Mouse (Mus musculus): Measurements from ENCODE around the gene Fam118b. TPM values are rescaled to one million over a fixed set of nuclear protein-coding genes. Genes with fewer than 3 reads are reported as not detected.

Gene Fam118b
- polyA plus RNA-seq, 1 experiment from 2014 or later, result 64.9 TPM

DNA sequence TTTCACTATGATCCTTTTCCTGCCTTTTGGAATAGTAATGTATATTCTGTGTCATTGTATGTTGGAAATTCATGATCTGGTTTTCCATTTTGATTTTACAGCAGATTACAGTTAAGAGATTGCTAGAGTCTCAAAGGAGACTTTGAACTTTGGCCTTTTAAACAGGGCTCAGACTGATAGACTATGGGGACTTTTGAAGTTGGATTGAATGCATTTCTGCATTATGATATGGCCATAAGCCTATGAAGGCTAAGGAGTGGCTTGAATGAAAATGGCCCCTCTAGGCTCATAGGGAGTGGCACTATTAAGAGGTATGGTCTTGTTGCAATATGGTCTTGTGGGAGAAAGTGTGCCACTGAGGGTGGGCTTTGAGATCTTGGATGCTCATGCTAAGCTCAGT lies 30.2 kb upstream of the Fam118b start:
- DNase-seq (ENCODE audit: low spot score) (no peak), ATAC-seq (ENCODE audit: insufficient number of reproducible peaks, low FRiP score, low TSS enrichment, low read depth) (no peak)
- Histone ChIP-seq H3K36me3 (ENCODE audit: control insufficient read depth, insufficient read depth, low read length) (no peaks in the 10 kb centered on the region), H3K27me3 (ENCODE audit: control insufficient read depth, insufficient read depth, low read length) (no peaks in the 10 kb centered on the region), H3K9me3 (ENCODE audit: control insufficient read depth, low read length) (no peaks in the 10 kb centered on the region), H3K4me2 (ENCODE audit: low read depth, severe bottlenecking) (no peak overlapping the region), H3K27ac (replicated peaks; ENCODE audit: low read depth, low read length) (no peak overlapping the region), H3K4me1 (ENCODE audit: control insufficient read depth, insufficient read depth, low read length) (no peaks in the 10 kb centered on the region; the same call in 1 of the 2 replicates), H3K9ac (ENCODE audit: low read length) (no peak overlapping the region), H3K4me3 (ENCODE audit: low read depth, low read length) (no peak overlapping the region)

DNA sequence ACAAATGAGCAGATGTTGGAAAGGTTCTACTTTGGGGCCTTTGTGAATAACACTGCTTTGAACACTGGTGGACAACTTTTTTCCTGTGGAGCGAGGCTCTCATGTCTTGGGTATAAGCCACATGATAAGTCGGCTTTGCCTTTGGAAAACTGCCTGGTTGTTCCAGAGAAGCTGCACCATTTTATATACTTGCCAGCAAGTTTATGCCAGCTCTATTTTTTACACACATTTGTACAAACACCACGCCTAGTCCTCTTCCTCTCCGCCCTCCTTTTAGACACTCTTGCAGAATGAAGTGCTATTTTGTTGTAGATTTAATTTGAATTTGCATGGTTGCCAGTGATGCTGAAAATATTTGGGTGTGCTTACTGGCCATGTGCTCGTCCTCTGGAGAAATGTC lies 25.9 kb upstream of the Fam118b start:
- ATAC-seq (ENCODE audit: insufficient number of reproducible peaks, low FRiP score, low TSS enrichment, low read depth) (no peak), DNase-seq (ENCODE audit: low spot score) (no peak)
- Histone ChIP-seq H3K4me2 (ENCODE audit: low read depth, severe bottlenecking) (no peak overlapping the region), H3K4me3 (ENCODE audit: low read depth, low read length) (no peak overlapping the region), H3K36me3 (ENCODE audit: control insufficient read depth, insufficient read depth, low read length) (no peaks in the 10 kb centered on the region), H3K4me1 (ENCODE audit: control insufficient read depth, insufficient read depth, low read length) (peaks cover 5% of the 10 kb centered on the region), H3K27ac (replicated peaks; ENCODE audit: low read depth, low read length) (no peak overlapping the region), H3K9me3 (ENCODE audit: control insufficient read depth, low read length) (no peaks in the 10 kb centered on the region), H3K9ac (ENCODE audit: low read length) (no peak overlapping the region), H3K27me3 (ENCODE audit: control insufficient read depth, insufficient read depth, low read length) (no peaks in the 10 kb centered on the region)
- WGBS, result 93% methylated on average over 5 of the region's 5 CpGs

DNA sequence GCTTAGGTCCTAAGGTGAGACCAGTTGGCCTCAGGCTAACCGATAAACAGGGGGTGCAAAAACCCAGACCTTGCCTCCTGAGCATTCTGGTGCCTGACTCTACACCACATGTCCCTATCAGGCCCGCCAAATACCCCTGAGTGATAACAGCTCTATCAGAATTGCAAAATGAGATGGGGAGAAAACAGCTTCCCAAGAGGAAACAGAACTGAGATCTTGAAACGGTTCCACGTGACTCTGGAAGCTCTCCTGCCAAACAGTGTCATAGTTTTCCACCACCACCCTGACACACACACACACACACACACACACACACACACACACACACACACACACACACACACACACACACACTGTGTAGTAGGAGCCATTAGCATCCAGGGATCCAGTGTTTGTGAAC lies 23.3 kb upstream of the Fam118b start:
- no peaks in the 10 kb centered on the region for H3K27me3 ChIP-seq (ENCODE audit: control insufficient read depth, insufficient read depth, low read length)
- no peak overlapping the region for H3K27ac ChIP-seq (replicated peaks; ENCODE audit: low read depth, low read length)
- WGBS, result 89% methylated on average over 4 of the region's 4 CpGs
- ATAC-seq (ENCODE audit: insufficient number of reproducible peaks, low FRiP score, low TSS enrichment, low read depth), result no peak
- no peak overlapping the region for H3K4me3 ChIP-seq (ENCODE audit: low read depth, low read length)
- H3K4me2 ChIP-seq (ENCODE audit: low read depth, severe bottlenecking), result no peak overlapping the region
- DNase-seq (ENCODE audit: low spot score), result no peak
- H3K36me3 ChIP-seq (ENCODE audit: control insufficient read depth, insufficient read depth, low read length), result no peaks in the 10 kb centered on the region
- no peak overlapping the region for H3K9ac ChIP-seq (ENCODE audit: low read length)
- no peaks in the 10 kb centered on the region for H3K9me3 ChIP-seq (ENCODE audit: control insufficient read depth, low read length)
- H3K4me1 ChIP-seq (ENCODE audit: control insufficient read depth, insufficient read depth, low read length), result peaks cover 5% of the 10 kb centered on the region

DNA sequence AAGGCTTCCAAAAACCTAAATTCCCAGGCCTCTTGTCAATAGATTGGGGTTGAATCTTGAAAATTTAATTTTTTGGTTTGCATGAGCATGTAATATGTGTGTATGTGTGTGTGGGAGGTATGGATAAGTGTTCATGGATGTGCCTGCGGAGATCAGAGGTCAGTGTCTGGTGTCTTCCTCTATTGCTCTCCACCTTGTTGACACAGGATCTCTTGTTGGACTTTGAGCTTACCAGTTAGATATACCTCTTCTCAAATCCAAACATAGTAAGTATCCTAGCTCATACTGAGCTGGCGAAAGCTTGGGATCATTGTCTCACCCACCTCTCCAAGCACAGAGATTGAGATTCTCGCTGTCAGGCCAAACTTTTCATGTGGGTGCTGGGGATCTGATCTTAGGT lies 22.8 kb upstream of the Fam118b start:
- DNase-seq (ENCODE audit: low spot score) (no peak), ATAC-seq (ENCODE audit: insufficient number of reproducible peaks, low FRiP score, low TSS enrichment, low read depth) (no peak)
- H3K27ac ChIP-seq (replicated peaks; ENCODE audit: low read depth, low read length), result no peak overlapping the region
- 91% methylated on average over 3 of the region's 3 CpGs for WGBS
- no peak overlapping the region for H3K9ac ChIP-seq (ENCODE audit: low read length)
- H3K4me2 ChIP-seq (ENCODE audit: low read depth, severe bottlenecking), result no peak overlapping the region
- no peaks in the 10 kb centered on the region for H3K27me3 ChIP-seq (ENCODE audit: control insufficient read depth, insufficient read depth, low read length)
- no peaks in the 10 kb centered on the region for H3K9me3 ChIP-seq (ENCODE audit: control insufficient read depth, low read length)
- H3K36me3 ChIP-seq (ENCODE audit: control insufficient read depth, insufficient read depth, low read length), result no peaks in the 10 kb centered on the region
- peaks cover 5% of the 10 kb centered on the region for H3K4me1 ChIP-seq (ENCODE audit: control insufficient read depth, insufficient read depth, low read length)
- no peak overlapping the region for H3K4me3 ChIP-seq (ENCODE audit: low read depth, low read length)

DNA sequence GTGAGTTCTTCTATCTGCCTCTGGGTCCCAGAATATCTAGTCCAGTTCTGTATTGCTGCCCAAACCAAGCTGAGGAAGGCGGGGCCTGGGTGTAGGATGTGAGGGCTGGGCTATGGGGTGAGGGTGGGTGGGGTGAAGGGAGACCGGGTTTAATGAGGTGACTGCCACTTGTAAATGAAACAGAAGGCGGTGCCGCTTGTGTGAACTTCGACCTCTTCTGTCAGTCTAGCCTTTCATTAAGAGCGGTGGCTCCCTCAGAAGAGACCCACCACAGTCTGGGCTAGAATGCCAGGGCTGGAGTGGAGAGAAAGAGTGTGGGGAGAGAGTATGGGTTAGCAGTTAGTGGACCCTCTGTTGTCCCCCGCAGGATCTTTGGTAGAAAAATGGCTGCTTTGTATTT lies 22.4 kb upstream of the Fam118b start:
- peak; percentile 57; the same call in 1 of the 2 replicates for ATAC-seq (ENCODE audit: insufficient number of reproducible peaks, low FRiP score, low TSS enrichment, low read depth)
- H3K9ac ChIP-seq (ENCODE audit: low read length), result no peak overlapping the region
- H3K27me3 ChIP-seq (ENCODE audit: control insufficient read depth, insufficient read depth, low read length), result no peaks in the 10 kb centered on the region
- no peak overlapping the region for H3K4me3 ChIP-seq (ENCODE audit: low read depth, low read length)
- H3K27ac ChIP-seq (replicated peaks; ENCODE audit: low read depth, low read length), result no peak overlapping the region
- peak; percentile 57 for DNase-seq (ENCODE audit: low spot score)
- peaks cover 5% of the 10 kb centered on the region for H3K4me1 ChIP-seq (ENCODE audit: control insufficient read depth, insufficient read depth, low read length)
- no peaks in the 10 kb centered on the region for H3K36me3 ChIP-seq (ENCODE audit: control insufficient read depth, insufficient read depth, low read length)
- no peaks in the 10 kb centered on the region for H3K9me3 ChIP-seq (ENCODE audit: control insufficient read depth, low read length)
- no peak overlapping the region for H3K4me2 ChIP-seq (ENCODE audit: low read depth, severe bottlenecking)
- WGBS, result 12% methylated on average over 7 of the region's 7 CpGs

DNA sequence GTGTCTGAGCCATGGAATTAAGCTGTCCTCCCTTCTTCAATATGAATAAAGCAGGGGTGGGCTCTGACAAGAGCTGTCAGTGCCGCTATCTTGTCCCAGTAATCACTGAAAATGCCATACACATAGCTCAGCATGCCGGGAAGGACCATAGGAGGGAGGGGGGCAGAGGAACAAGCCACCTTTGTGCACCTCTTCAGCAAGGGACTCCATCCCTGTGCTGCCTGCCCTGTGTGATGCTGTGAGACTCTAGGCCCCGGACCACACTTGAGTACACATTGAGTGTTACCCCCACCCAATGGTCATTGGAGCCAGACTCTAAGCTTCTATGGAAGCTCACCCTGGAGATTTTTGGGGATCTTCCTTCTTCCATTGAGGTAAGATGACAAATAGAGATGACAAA lies 18.7 kb upstream of the Fam118b start:
- DNase-seq (ENCODE audit: low spot score), result no peak
- no peak overlapping the region for H3K4me2 ChIP-seq (ENCODE audit: low read depth, severe bottlenecking)
- no peak overlapping the region for H3K4me3 ChIP-seq (ENCODE audit: low read depth, low read length)
- H3K27ac ChIP-seq (replicated peaks; ENCODE audit: low read depth, low read length), result no peak overlapping the region
- WGBS, result 94% methylated on average over 3 of the region's 3 CpGs
- no peak for ATAC-seq (ENCODE audit: insufficient number of reproducible peaks, low FRiP score, low TSS enrichment, low read depth)
- H3K36me3 ChIP-seq (ENCODE audit: control insufficient read depth, insufficient read depth, low read length), result no peaks in the 10 kb centered on the region
- H3K4me1 ChIP-seq (ENCODE audit: control insufficient read depth, insufficient read depth, low read length), result peaks cover 18% of the 10 kb centered on the region
- H3K27me3 ChIP-seq (ENCODE audit: control insufficient read depth, insufficient read depth, low read length), result no peaks in the 10 kb centered on the region
- no peak overlapping the region for H3K9ac ChIP-seq (ENCODE audit: low read length)
- no peaks in the 10 kb centered on the region for H3K9me3 ChIP-seq (ENCODE audit: control insufficient read depth, low read length)

DNA sequence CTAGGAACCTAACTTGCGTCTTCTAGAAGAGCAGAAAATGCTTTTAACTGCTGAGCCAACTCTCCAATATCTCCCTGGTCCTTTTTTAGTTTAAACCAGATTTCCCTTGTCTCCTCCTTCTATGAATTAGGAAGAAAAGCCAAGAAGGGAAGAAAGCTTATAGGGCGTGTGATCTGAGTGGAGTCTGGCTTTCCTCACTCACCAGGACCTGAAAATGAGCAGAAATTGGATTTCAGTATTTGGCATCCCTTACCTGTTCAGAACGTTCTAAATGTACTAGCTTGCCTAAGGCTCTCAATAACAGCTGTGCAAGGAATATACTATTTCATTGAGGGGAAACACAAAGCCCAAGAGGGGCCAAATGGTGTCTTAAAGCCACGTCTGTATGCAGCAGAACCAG lies 16.7 kb upstream of the Fam118b start:
- H3K9me3 ChIP-seq (ENCODE audit: control insufficient read depth, low read length), result no peaks in the 10 kb centered on the region
- no peak overlapping the region for H3K9ac ChIP-seq (ENCODE audit: low read length)
- no peak overlapping the region for H3K4me2 ChIP-seq (ENCODE audit: low read depth, severe bottlenecking)
- WGBS, result 72% methylated on average over 4 of the region's 4 CpGs
- H3K36me3 ChIP-seq (ENCODE audit: control insufficient read depth, insufficient read depth, low read length), result no peaks in the 10 kb centered on the region
- DNase-seq (ENCODE audit: low spot score), result no peak
- ATAC-seq (ENCODE audit: insufficient number of reproducible peaks, low FRiP score, low TSS enrichment, low read depth), result no peak
- H3K4me3 ChIP-seq (ENCODE audit: low read depth, low read length), result no peak overlapping the region
- H3K27me3 ChIP-seq (ENCODE audit: control insufficient read depth, insufficient read depth, low read length), result no peaks in the 10 kb centered on the region
- peaks cover 16% of the 10 kb centered on the region for H3K4me1 ChIP-seq (ENCODE audit: control insufficient read depth, insufficient read depth, low read length)
- no peak overlapping the region for H3K27ac ChIP-seq (replicated peaks; ENCODE audit: low read depth, low read length)

DNA sequence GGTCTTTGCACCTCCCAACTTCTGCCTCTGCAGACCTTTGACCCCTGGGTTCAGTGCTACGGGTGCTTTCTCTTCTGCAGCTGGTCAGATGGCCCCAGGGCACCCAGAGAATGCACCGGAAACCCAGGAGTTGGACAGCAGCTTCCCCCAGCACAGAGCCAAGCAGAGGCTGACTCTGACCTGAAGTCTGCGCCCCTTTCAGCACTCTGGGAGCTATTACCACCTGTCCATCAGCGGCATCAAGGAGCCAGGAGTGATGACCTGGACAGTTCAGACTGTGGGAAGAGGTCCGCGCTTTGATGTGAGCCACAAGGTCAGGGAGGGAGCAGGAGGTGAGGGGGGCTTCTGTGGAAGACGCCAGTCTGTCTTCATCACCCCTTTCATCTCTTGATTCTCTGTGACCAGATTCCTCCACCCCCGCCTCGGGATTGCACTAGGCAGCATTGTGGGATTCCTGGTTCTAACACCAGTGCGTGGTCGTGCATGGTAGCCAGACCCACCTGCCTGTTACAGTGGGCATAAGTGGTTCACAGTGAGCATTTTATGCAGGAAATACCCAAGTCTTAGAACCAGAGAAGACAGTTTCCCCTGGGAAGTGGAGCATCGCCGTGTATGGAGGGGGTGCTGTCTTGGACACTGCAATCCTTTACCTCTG lies 15.9 kb upstream of the Fam118b start:
- Histone ChIP-seq H3K4me2 (ENCODE audit: low read depth, severe bottlenecking) (no peak overlapping the region), H3K9ac (ENCODE audit: low read length) (no peak overlapping the region), H3K36me3 (ENCODE audit: control insufficient read depth, insufficient read depth, low read length) (no peaks in the 10 kb centered on the region), H3K4me1 (ENCODE audit: control insufficient read depth, insufficient read depth, low read length) (peaks cover 16% of the 10 kb centered on the region), H3K27me3 (ENCODE audit: control insufficient read depth, insufficient read depth, low read length) (no peaks in the 10 kb centered on the region), H3K27ac (replicated peaks; ENCODE audit: low read depth, low read length) (no peak overlapping the region), H3K4me3 (ENCODE audit: low read depth, low read length) (no peak overlapping the region), H3K9me3 (ENCODE audit: control insufficient read depth, low read length) (no peaks in the 10 kb centered on the region)
- 25% methylated on average over 13 of the region's 13 CpGs for WGBS
- ATAC-seq (ENCODE audit: insufficient number of reproducible peaks, low FRiP score, low TSS enrichment, low read depth) (peak; percentile 65; the same call in 1 of the 2 replicates), DNase-seq (ENCODE audit: low spot score) (no peak)

DNA sequence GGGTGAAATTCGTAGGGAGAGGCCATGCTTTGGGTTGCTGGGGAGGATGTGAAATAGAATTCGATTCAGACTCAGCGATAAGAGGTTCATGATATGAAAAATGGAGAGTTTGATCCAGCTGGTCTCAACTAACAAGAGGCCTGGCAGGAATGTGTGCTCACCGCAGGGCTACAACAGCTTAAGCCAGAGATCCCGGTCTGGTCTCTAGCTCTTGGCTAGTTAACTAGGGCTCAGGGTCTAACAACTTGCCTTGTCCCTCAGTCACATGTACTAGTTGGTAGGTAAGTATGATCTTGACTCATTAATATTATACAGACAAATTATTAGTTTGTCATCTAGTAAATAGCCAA lies 15.2 kb upstream of the Fam118b start:
- Histone ChIP-seq H3K9ac (ENCODE audit: low read length) (no peak overlapping the region), H3K36me3 (ENCODE audit: control insufficient read depth, insufficient read depth, low read length) (no peaks in the 10 kb centered on the region), H3K4me3 (ENCODE audit: low read depth, low read length) (no peak overlapping the region), H3K27ac (replicated peaks; ENCODE audit: low read depth, low read length) (no peak overlapping the region), H3K4me2 (ENCODE audit: low read depth, severe bottlenecking) (no peak overlapping the region), H3K27me3 (ENCODE audit: control insufficient read depth, insufficient read depth, low read length) (no peaks in the 10 kb centered on the region), H3K4me1 (ENCODE audit: control insufficient read depth, insufficient read depth, low read length) (peaks cover 16% of the 10 kb centered on the region), H3K9me3 (ENCODE audit: control insufficient read depth, low read length) (no peaks in the 10 kb centered on the region)
- WGBS, result 53% methylated on average over 5 of the region's 5 CpGs
- DNase-seq (ENCODE audit: low spot score) (no peak), ATAC-seq (ENCODE audit: insufficient number of reproducible peaks, low FRiP score, low TSS enrichment, low read depth) (no peak)

Data from limb, embryonic 11.5 days (tissue).